Mouse (Mus musculus): Measurements from ENCODE around the gene Copz1. TPM values are rescaled to one million over a fixed set of nuclear protein-coding genes. Genes with fewer than 3 reads are reported as not detected.

Gene Copz1
- polyA plus RNA-seq, 1 experiment from 2014 or later = 300 TPM

MicroRNAs within 50 kb of the gene (microRNA counts, 519-probe panel; counts per million panel counts)
- microRNA mmu-miR-148b = 2,854 counts per million, percentile 73 among the panel's probes with 10 or more counts

Small RNA genes lying within 50 kb of the gene (microRNA-seq; reads per million reads assigned to microRNA genes)
- gene Mir148b = 137 reads per million, percentile 61 among the genes with 10 or more reads in this experiment

Other genes with a start within 250 kb of the Copz1 start
- gene Smug1, start 105.6 kb upstream of the Copz1 start, polyA plus RNA-seq (2015; fragmentation: Nextera tagmentation; extraction: Ambion mirVana) = 17.7 and 18.0 TPM in 2 replicates
- 124 and 125 TPM in 2 replicates for gene Cbx5, start 32.9 kb upstream of the Copz1 start, polyA plus RNA-seq (2015; fragmentation: Nextera tagmentation; extraction: Ambion mirVana)
- gene Hnrnpa1, start 32.3 kb upstream of the Copz1 start, polyA plus RNA-seq (2015; fragmentation: Nextera tagmentation; extraction: Ambion mirVana) = 1,025 and 1,038 TPM in 2 replicates
- gene Nfe2, start 14.3 kb upstream of the Copz1 start, polyA plus RNA-seq (2015; fragmentation: Nextera tagmentation; extraction: Ambion mirVana) = 5.1 and 6.2 TPM in 2 replicates
- 0.42 and 0.48 TPM in 2 replicates for gene Gpr84, start 37.9 kb downstream of the Copz1 start, polyA plus RNA-seq (2015; fragmentation: Nextera tagmentation; extraction: Ambion mirVana)
- 12.5 and 14.4 TPM in 2 replicates for gene Zfp385a, start 67.4 kb downstream of the Copz1 start, polyA plus RNA-seq (2015; fragmentation: Nextera tagmentation; extraction: Ambion mirVana)
- 32.8 and 41.3 TPM in 2 replicates for gene Itga5, start 94.0 kb downstream of the Copz1 start, polyA plus RNA-seq (2015; fragmentation: Nextera tagmentation; extraction: Ambion mirVana)
- gene Gtsf1, start 157.8 kb downstream of the Copz1 start, polyA plus RNA-seq (2015; fragmentation: Nextera tagmentation; extraction: Ambion mirVana) = not detected in 2 replicates
- not detected in 2 replicates for gene Gtsf2, start 175.8 kb downstream of the Copz1 start, polyA plus RNA-seq (2015; fragmentation: Nextera tagmentation; extraction: Ambion mirVana)
- 1.7 and 1.9 TPM in 2 replicates for gene Nckap1l, start 181.1 kb downstream of the Copz1 start, polyA plus RNA-seq (2015; fragmentation: Nextera tagmentation; extraction: Ambion mirVana)
- 4.3 and 4.8 TPM in 2 replicates for gene Pde1b, start 230.3 kb downstream of the Copz1 start, polyA plus RNA-seq (2015; fragmentation: Nextera tagmentation; extraction: Ambion mirVana)

Data from kidney, embryonic 15.5 days (tissue).